Mouse (Mus musculus): ENCODE results near the gene Krt39. TPM values are rescaled to one million over a fixed set of nuclear protein-coding genes. Genes with fewer than 3 reads are reported as not detected.

Gene Krt39
- polyA plus RNA-seq, 1 experiment from 2014 or later: 0.12 TPM

GRCm38 (mm10) chr11:99491040-99491439 lies 30.1 kb downstream of the Krt39 start:
- H3K4me1 ChIP-seq (ENCODE audit: control insufficient read depth, insufficient read depth, low read length): no peaks in the 10 kb centered on the region
- no peak overlapping the region for H3K4me3 ChIP-seq (ENCODE audit: low read depth, low read length)
- H3K4me2 ChIP-seq (ENCODE audit: low read depth, severe bottlenecking): no peak overlapping the region
- H3K9me3 ChIP-seq (ENCODE audit: control insufficient read depth, low read length): no peaks in the 10 kb centered on the region
- DNase-seq (ENCODE audit: low spot score): no peak
- H3K27ac ChIP-seq (replicated peaks; ENCODE audit: low read depth, low read length): no peak overlapping the region
- H3K9ac ChIP-seq (ENCODE audit: low read length): no peak overlapping the region
- 82% methylated on average over 8 of the region's 8 CpGs for WGBS
- no peaks in the 10 kb centered on the region for H3K27me3 ChIP-seq (ENCODE audit: control insufficient read depth, insufficient read depth, low read length)
- H3K36me3 ChIP-seq (ENCODE audit: control insufficient read depth, insufficient read depth, low read length): no peaks in the 10 kb centered on the region
- no peak for ATAC-seq (ENCODE audit: insufficient number of reproducible peaks, low FRiP score, low TSS enrichment, low read depth)

GRCm38 (mm10) chr11:99490624-99491023 lies 30.5 kb downstream of the Krt39 start:
- ATAC-seq (ENCODE audit: insufficient number of reproducible peaks, low FRiP score, low TSS enrichment, low read depth) (no peak), DNase-seq (ENCODE audit: low spot score) (no peak)
- Histone ChIP-seq H3K4me2 (ENCODE audit: low read depth, severe bottlenecking) (no peak overlapping the region), H3K9me3 (ENCODE audit: control insufficient read depth, low read length) (no peaks in the 10 kb centered on the region), H3K4me3 (ENCODE audit: low read depth, low read length) (no peak overlapping the region), H3K27me3 (ENCODE audit: control insufficient read depth, insufficient read depth, low read length) (no peaks in the 10 kb centered on the region), H3K9ac (ENCODE audit: low read length) (no peak overlapping the region), H3K27ac (replicated peaks; ENCODE audit: low read depth, low read length) (no peak overlapping the region), H3K4me1 (ENCODE audit: control insufficient read depth, insufficient read depth, low read length) (no peaks in the 10 kb centered on the region), H3K36me3 (ENCODE audit: control insufficient read depth, insufficient read depth, low read length) (no peaks in the 10 kb centered on the region)
- 72% methylated on average over 4 of the region's 4 CpGs for WGBS

GRCm38 (mm10) chr11:99489233-99489632 lies 31.9 kb downstream of the Krt39 start:
- Histone ChIP-seq H3K4me1 (ENCODE audit: control insufficient read depth, insufficient read depth, low read length) (no peaks in the 10 kb centered on the region), H3K27me3 (ENCODE audit: control insufficient read depth, insufficient read depth, low read length) (no peaks in the 10 kb centered on the region), H3K36me3 (ENCODE audit: control insufficient read depth, insufficient read depth, low read length) (no peaks in the 10 kb centered on the region), H3K4me3 (ENCODE audit: low read depth, low read length) (no peak overlapping the region), H3K4me2 (ENCODE audit: low read depth, severe bottlenecking) (no peak overlapping the region), H3K27ac (replicated peaks; ENCODE audit: low read depth, low read length) (0 out of 2 replicates have a peak overlapping the region, but pooled peaks have one; percentile 21), H3K9me3 (ENCODE audit: control insufficient read depth, low read length) (no peaks in the 10 kb centered on the region), H3K9ac (ENCODE audit: low read length) (no peak overlapping the region)
- DNase-seq (ENCODE audit: low spot score) (no peak), ATAC-seq (ENCODE audit: insufficient number of reproducible peaks, low FRiP score, low TSS enrichment, low read depth) (no peak)
- 76% methylated on average over 3 of the region's 3 CpGs for WGBS

DNA sequence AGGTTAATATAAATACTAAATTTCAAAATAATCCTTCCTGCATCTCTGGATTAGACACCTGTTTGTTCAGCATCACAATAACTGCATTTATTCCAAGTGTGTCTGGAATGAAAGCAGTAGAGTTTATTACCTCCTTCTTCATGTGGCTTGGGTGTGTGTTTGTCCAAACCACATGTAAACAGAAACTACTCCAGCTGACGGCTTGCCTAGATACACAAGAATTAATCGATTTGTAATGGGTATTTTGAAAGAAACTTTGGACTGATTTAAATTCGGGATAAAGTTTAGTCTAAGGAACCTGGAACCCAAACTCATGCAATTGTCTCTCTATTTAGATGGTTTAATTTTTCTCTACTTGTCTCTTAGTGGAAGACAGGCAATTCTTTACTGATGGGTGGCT lies 46.2 kb downstream of the Krt39 start:
- Histone ChIP-seq H3K27ac (replicated peaks; ENCODE audit: low read depth, low read length) (no peak overlapping the region), H3K36me3 (ENCODE audit: control insufficient read depth, insufficient read depth, low read length) (no peaks in the 10 kb centered on the region), H3K9me3 (ENCODE audit: control insufficient read depth, low read length) (no peaks in the 10 kb centered on the region), H3K9ac (ENCODE audit: low read length) (no peak overlapping the region), H3K27me3 (ENCODE audit: control insufficient read depth, insufficient read depth, low read length) (no peaks in the 10 kb centered on the region), H3K4me3 (ENCODE audit: low read depth, low read length) (no peak overlapping the region), H3K4me1 (ENCODE audit: control insufficient read depth, insufficient read depth, low read length) (no peaks in the 10 kb centered on the region), H3K4me2 (ENCODE audit: low read depth, severe bottlenecking) (no peak overlapping the region)
- 81% methylated on average over 3 of the region's 3 CpGs for WGBS
- DNase-seq (ENCODE audit: low spot score) (no peak), ATAC-seq (ENCODE audit: insufficient number of reproducible peaks, low FRiP score, low TSS enrichment, low read depth) (no peak)

GRCm38 (mm10) chr11:99473433-99473832 lies 47.7 kb downstream of the Krt39 start:
- no peaks in the 10 kb centered on the region for H3K27me3 ChIP-seq (ENCODE audit: control insufficient read depth, insufficient read depth, low read length)
- no peak overlapping the region for H3K27ac ChIP-seq (replicated peaks; ENCODE audit: low read depth, low read length)
- H3K4me3 ChIP-seq (ENCODE audit: low read depth, low read length): no peak overlapping the region
- H3K9ac ChIP-seq (ENCODE audit: low read length): no peak overlapping the region
- H3K9me3 ChIP-seq (ENCODE audit: control insufficient read depth, low read length): no peaks in the 10 kb centered on the region
- 88% methylated on average over 6 of the region's 6 CpGs for WGBS
- ATAC-seq (ENCODE audit: insufficient number of reproducible peaks, low FRiP score, low TSS enrichment, low read depth): no peak
- no peak for DNase-seq (ENCODE audit: low spot score)
- no peak overlapping the region for H3K4me2 ChIP-seq (ENCODE audit: low read depth, severe bottlenecking)
- H3K4me1 ChIP-seq (ENCODE audit: control insufficient read depth, insufficient read depth, low read length): no peaks in the 10 kb centered on the region
- no peaks in the 10 kb centered on the region for H3K36me3 ChIP-seq (ENCODE audit: control insufficient read depth, insufficient read depth, low read length)

- ATAC-seq (ENCODE audit: insufficient number of reproducible peaks, low FRiP score, low TSS enrichment, low read depth): no peak
- 81% methylated on average over 4 of the region's 4 CpGs for WGBS
- H3K9me3 ChIP-seq (ENCODE audit: control insufficient read depth, low read length): no peaks in the 10 kb centered on the region
- H3K4me1 ChIP-seq (ENCODE audit: control insufficient read depth, insufficient read depth, low read length): no peaks in the 10 kb centered on the region
- H3K4me2 ChIP-seq (ENCODE audit: low read depth, severe bottlenecking): no peak overlapping the region
- H3K36me3 ChIP-seq (ENCODE audit: control insufficient read depth, insufficient read depth, low read length): no peaks in the 10 kb centered on the region
- no peak overlapping the region for H3K9ac ChIP-seq (ENCODE audit: low read length)
- no peaks in the 10 kb centered on the region for H3K27me3 ChIP-seq (ENCODE audit: control insufficient read depth, insufficient read depth, low read length)
- DNase-seq (ENCODE audit: low spot score): no peak
- no peak overlapping the region for H3K27ac ChIP-seq (replicated peaks; ENCODE audit: low read depth, low read length)
- no peak overlapping the region for H3K4me3 ChIP-seq (ENCODE audit: low read depth, low read length)
Observed at GRCm38 (mm10) chr11:99472405-99472804, 48.7 kb downstream of the Krt39 start.

DNA sequence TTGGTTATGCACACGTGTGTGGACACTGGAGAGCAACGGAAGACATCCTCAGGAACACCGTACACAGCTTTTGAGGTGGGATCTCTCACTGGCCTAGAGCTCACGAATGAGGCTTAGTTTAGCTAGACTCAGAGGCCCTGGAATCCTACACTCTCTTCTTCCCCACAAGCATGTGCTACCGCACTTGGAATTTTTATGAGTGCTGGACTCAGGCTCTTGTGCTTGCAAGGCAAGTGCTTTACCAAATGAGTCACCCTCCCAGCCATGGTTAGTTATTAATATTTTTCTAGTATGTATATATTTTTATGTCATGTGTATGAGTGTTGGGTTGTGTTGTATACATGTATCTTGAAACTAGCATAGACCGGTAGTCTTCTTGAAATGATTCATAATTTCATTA lies 49.2 kb downstream of the Krt39 start:
- Histone ChIP-seq H3K9ac (ENCODE audit: low read length) (no peak overlapping the region), H3K36me3 (ENCODE audit: control insufficient read depth, insufficient read depth, low read length) (no peaks in the 10 kb centered on the region), H3K4me2 (ENCODE audit: low read depth, severe bottlenecking) (no peak overlapping the region), H3K4me3 (ENCODE audit: low read depth, low read length) (no peak overlapping the region), H3K27ac (replicated peaks; ENCODE audit: low read depth, low read length) (no peak overlapping the region), H3K9me3 (ENCODE audit: control insufficient read depth, low read length) (no peaks in the 10 kb centered on the region), H3K4me1 (ENCODE audit: control insufficient read depth, insufficient read depth, low read length) (no peaks in the 10 kb centered on the region), H3K27me3 (ENCODE audit: control insufficient read depth, insufficient read depth, low read length) (no peaks in the 10 kb centered on the region)
- DNase-seq (ENCODE audit: low spot score) (no peak), ATAC-seq (ENCODE audit: insufficient number of reproducible peaks, low FRiP score, low TSS enrichment, low read depth) (no peak)
- 91% methylated on average over 6 of the region's 6 CpGs for WGBS

GRCm38 (mm10) chr11:99469228-99469627 lies 51.9 kb downstream of the Krt39 start:
- ATAC-seq (ENCODE audit: insufficient number of reproducible peaks, low FRiP score, low TSS enrichment, low read depth): no peak
- no peaks in the 10 kb centered on the region for H3K36me3 ChIP-seq (ENCODE audit: control insufficient read depth, insufficient read depth, low read length)

DNA sequence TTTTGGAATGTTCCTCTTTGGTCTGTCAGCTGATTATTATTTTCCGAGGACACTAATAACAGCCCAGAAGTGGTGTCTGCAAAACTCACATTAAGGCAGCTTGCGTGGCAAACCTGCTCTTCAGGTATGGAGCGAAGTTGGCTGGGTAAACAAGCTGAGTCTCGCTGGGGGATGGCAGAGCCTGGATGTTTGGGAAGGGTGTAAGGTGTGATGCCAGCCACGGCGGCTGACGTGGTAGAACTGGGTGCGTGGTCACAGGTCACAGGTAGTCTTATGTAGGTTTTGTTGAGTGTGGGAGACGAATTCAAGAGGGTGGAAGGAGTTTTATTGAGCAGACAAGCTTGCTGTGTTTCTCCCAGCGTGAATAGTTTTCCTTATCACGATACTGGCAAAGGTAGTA lies 52.6 kb downstream of the Krt39 start:
- no peak overlapping the region for H3K4me2 ChIP-seq (ENCODE audit: low read depth, severe bottlenecking)
- H3K27me3 ChIP-seq (ENCODE audit: control insufficient read depth, insufficient read depth, low read length): no peaks in the 10 kb centered on the region
- no peaks in the 10 kb centered on the region for H3K4me1 ChIP-seq (ENCODE audit: control insufficient read depth, insufficient read depth, low read length)
- no peak for DNase-seq (ENCODE audit: low spot score)
- no peaks in the 10 kb centered on the region for H3K9me3 ChIP-seq (ENCODE audit: control insufficient read depth, low read length)
- H3K4me3 ChIP-seq (ENCODE audit: low read depth, low read length): no peak overlapping the region
- no peak overlapping the region for H3K27ac ChIP-seq (replicated peaks; ENCODE audit: low read depth, low read length)
- H3K9ac ChIP-seq (ENCODE audit: low read length): no peak overlapping the region
- WGBS: 80% methylated on average over 11 of the region's 11 CpGs
- no peak for ATAC-seq (ENCODE audit: insufficient number of reproducible peaks, low FRiP score, low TSS enrichment, low read depth)
- H3K36me3 ChIP-seq (ENCODE audit: control insufficient read depth, insufficient read depth, low read length): no peaks in the 10 kb centered on the region

More at GRCm38 (mm10) chr11:99469228-99469627, 51.9 kb downstream of the Krt39 start:
- Histone ChIP-seq H3K4me1 (ENCODE audit: control insufficient read depth, insufficient read depth, low read length) (no peaks in the 10 kb centered on the region), H3K4me2 (ENCODE audit: low read depth, severe bottlenecking) (no peak overlapping the region), H3K27me3 (ENCODE audit: control insufficient read depth, insufficient read depth, low read length) (no peaks in the 10 kb centered on the region), H3K9ac (ENCODE audit: low read length) (no peak overlapping the region), H3K4me3 (ENCODE audit: low read depth, low read length) (no peak overlapping the region), H3K27ac (replicated peaks; ENCODE audit: low read depth, low read length) (no peak overlapping the region), H3K9me3 (ENCODE audit: control insufficient read depth, low read length) (no peaks in the 10 kb centered on the region)
- 76% methylated on average over 4 of the region's 4 CpGs for WGBS
- no peak for DNase-seq (ENCODE audit: low spot score)

Measured in limb, embryonic 11.5 days (tissue).